Mouse (Mus musculus) urinary bladder, postnatal 36 days (tissue): ENCODE results near the gene Hivep3.

Experiments used
- DNase-seq, 2 experiments: peaks; one replicate each; pipeline ENCODE4 v3.0.0; 2022; ENCODE audit warnings: low spot score in 2 of 2, mixed read lengths in 1 of 2

Hivep3 gene

DNA sequence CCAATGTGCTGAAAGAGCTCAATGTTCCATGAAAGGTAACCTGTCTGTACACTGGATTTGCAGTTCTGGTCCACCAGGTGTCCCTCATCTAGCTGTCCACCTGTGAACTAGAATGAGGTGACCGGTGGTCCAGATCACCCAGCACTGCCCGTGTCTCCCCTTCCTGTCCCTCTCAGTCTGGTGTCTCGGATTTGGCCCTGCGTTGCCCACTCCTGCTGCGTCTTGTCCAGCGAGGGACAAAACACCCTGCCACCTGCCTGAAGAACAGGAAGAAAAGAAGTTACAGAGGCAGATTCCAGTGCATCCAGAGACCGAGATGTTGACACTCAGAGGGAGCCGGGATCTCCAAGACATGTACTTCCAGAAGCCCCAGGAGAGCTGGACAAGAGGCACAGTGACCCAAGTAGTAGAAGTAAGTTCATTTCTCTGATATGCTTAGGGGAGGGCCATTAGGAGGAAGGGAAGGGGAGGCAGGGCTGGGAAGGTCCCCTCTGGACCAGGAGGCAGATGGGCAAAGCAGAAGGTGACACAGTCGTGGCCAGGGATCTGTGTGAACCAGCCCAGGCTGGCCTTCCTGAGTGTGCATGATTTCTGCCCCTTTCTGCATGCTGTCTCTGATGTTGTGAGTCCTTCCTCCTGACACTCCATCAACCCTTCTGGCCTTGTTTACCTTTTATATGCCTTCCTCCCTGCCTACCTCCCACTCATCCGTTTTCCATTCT, 138.4 kb downstream of the Hivep3 start:
- DNase-seq = no peak

- no peak for DNase-seq
Observed at GRCm38 (mm10) chr4:119873935-119874334, 140.4 kb downstream of the Hivep3 start.

DNA sequence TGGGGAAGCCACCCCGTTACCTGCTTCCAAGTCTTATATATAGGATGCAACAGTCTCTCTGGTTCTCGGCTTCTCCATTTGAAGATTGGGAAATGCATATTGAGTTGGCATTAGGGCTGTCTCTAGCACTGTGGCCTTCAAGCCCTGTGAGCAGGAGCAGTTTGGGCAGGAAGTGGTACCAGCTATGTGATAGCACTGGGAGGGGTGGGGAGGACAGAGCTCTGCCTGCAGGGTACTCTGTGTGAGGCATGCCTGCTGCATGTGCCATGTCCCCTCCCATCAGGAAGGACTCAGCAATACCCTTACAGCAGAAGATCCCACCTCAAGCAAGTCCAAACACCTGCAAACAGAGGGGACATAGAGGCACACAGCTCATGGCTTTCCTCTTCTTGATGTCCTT, 142.0 kb downstream of the Hivep3 start:
- DNase-seq = no peak

- DNase-seq = no peak
Observed at GRCm38 (mm10) chr4:119876535-119877160, 143.1 kb downstream of the Hivep3 start.

DNA sequence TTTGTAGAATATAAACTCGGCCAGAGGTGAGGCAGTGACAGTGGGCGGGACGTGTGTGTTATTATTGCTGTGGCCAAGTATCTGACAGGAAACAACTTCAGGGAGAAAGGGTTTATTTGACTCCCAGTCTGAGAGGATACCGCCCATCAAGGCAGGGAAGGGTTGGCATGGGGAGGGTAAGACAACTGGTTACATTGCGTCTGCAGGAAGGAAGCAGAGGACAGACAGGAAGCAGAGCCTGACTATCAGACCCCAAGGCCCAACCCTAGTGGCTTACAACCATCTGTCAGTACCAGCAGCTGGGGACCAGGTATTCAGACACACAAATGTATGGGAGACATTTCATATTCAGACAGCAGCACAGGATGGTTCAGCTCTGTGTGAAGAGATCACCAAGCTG, 144.6 kb downstream of the Hivep3 start:
- DNase-seq = no peak

DNA sequence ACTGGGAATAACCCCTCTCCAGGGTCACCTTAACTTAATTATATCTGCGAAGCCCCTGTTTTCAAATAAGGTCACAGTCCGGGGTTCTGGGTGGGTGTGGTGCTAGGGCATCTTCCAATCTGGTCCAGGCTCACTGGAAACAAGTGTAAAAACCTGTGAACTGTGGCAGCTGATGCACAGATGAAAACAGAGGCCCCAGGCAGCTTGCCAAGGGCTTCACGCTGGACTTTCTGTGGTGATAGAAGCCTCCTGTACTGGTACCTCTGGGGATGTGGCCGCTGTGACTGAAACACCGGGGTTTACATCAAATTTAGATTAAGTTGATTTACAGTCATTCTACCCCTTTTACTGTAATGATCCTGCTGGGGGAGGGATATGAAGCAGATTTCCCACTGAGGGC, 146.1 kb downstream of the Hivep3 start:
- DNase-seq = no peak

DNA sequence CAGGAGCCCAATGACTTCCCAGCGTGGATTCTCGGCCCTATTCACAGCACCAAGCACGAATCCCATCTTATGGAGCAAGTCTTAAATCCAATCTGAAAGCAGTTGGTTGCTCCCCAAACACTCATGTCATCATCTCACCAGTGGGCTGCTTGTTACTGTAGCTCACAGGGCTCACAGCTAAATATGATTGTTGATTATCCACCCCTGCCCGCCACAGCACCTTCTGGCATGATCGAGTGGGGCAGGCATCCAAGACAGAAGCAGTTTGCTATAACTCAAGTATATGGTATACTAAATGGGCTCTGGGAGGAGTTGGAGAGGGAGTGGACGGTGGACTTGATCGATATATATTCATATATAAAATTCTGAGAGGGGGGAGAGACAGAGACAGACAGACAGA, 146.7 kb downstream of the Hivep3 start:
- DNase-seq = no peak

GRCm38 (mm10) chr4:119881292-119881691, 147.7 kb downstream of the Hivep3 start:
- no peak for DNase-seq

DNA sequence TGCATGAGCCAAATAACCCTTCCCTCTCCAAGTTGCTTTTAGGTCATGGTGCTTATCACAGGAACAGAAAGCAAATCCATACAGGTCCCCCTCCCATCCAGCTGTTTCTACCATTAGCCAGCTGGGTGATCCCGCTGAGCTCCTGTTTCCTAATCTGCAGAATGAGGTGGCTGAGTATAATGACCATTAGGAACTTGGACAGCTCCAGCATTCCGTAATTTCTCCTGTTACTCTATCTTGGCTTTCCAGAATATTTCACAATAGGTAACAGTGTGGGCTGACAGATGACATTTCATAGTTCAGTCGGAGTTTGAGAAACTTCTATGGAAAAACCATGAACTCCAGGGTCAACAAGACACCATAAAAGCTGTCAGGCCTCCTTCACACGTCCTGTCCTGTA, 148.8 kb downstream of the Hivep3 start:
- DNase-seq = no peak

- DNase-seq = no peak
Observed at GRCm38 (mm10) chr4:119882814-119883213, 149.2 kb downstream of the Hivep3 start.

DNA sequence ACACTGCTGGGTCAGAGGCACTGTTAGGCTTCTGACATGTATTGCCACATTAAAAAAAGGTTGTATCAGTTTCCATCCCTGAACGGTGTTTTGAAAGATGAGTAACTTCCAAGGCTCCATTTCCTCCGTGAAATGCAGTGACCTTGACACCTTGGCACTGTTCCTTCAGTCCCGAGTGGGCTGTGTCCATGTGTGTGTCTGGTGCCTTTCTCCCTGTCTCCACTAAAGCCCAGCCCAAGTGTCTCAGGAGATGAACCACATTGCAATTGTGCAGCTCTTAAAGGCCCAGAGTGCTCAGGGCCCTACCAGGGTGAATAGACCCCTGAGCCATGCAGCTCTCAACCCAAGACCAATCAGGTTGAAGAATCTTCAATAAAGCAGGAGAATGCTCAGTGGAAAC, 153.0 kb downstream of the Hivep3 start:
- DNase-seq = no peak

- DNase-seq = no peak
Observed at GRCm38 (mm10) chr4:119887523-119888177, 154.1 kb downstream of the Hivep3 start.

DNA sequence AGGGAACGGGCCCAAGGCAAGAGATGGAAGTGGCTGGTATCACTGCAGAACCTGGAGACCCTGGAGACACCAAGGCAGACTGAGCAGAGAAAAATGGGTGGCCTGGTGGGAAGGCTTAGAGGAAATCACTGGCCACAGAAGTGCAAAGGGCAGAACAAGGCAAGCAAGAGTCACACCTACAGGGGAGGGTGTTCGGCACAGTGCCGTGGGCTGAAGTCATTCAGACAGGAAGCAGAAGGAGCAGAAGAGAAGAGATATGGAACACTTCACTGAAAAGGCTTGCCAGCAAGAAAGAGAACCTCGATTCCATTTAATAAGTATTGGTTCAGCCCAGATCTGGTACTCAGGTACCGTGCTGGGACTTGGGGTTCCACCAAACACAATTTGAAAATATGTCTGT, 156.2 kb downstream of the Hivep3 start:
- no peak for DNase-seq

- no peak for DNase-seq
Observed at GRCm38 (mm10) chr4:119893255-119893779, 159.7 kb downstream of the Hivep3 start.

DNA sequence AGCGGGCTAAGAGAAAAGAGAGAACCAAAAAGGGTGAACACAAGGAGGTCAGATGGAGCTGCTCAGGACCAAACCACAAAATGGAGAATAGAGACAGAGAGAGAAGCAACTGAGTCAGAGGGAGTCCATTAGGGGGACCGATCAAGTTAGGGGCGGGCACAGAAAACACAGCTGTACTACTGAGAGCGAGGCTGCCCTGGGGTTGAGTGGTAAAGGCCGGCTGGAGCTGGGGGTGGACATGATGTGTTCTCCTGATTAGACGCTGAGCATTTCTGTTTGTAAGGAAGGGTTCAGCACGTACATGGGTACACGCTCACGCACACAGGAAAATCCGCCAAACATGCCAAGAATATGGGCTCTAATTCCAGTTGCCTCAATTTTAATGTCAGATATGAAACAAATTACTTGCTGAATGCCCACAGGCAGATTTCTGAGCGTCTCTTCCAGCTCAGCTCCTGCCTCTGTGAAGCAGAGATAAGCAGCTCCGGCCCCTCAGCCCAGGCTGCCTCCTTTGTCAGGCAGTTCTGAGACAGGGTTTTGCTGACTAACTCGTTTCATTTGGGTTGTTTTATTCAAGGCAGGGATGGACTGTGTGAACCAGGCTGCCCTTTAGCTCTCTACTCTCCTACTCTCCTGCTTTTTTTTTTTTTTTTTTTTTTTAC, 161.3 kb downstream of the Hivep3 start:
- DNase-seq = no peak

GRCm38 (mm10) chr4:119895504-119895903, 161.9 kb downstream of the Hivep3 start:
- no peak for DNase-seq

GRCm38 (mm10) chr4:119896572-119896971, 163.0 kb downstream of the Hivep3 start:
- no peak for DNase-seq

DNA sequence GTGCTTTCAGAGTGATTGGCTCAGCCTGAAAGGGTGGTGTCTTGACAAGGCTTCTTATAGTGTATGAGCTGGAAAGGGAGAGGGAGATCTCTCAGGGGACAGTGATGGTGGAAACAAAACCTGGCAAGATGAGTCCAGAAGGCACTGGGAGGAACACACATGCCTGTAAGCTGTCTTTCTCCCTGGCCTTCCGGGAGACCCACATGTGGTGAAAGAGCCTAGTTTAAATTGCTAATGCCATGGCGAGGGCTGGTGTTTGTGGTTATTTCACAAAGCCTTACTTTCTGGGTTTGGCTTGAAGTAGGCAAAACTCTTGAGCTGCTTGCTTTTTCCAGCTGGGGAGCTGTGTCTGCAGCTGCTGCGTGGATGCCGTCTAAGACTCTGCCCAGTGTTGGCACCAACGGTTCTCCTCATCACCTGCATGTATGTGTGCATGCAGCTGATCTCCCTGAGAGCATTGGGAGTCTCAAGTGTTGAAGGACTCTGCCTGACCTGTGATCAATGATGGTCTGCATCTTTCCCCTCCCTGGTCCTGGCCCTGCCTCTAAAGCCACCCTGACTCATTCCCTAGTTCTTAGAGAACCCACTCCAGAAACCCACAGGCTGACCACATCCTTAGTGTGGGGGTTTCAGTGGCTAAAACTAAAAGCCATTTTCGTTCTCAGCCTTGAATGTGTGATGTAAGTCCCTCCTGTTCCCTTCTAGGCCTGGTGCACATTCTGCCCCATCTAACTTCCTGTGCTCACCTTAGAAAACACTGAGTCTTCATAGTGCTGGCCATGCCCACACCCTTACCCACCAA, 163.7 kb downstream of the Hivep3 start:
- no peak for DNase-seq

DNA sequence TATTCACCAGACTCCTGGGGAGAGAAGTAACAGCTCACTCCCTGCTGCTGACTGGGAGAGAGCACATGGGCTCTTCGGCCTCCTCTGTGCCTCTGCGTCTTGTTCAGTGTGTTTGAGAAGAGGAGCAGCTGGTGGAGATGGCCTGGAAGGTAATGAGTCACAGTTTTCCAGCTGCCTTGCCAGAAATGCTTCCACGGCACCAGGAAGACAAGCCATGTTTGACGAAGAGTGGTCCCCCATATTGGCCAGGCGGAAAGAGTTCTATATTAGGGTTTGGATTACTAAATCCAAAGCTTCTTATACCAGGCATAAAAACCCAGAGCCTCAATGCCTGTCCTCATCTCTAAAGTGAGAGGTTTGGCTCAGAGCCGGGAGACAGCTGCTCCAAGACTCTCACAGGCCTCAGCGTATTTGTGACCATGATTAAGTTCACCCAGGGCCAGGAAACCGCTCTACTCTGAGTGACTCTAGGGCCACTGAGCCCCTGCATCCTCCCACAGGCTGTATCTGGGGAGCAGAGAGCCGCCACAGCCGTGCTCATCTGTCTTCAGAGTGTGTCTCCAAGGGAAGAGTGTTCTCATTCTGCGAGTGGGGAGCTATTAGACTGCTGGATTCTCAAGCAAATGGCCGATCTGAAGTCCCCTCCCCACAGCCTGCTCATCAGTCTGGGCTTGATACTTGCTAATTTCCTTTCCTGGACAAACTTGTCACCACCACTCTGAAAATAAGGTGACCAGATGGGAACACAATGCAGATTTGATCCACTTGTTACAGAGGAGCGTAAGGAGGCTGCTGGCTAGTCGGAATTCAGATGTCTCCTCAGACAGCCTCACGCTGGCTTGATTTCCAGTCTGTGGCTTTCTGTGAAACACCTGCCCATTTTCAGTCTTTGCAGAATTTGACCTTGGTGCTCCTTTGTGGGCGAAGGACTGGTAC, 168.2 kb downstream of the Hivep3 start:
- DNase-seq = peak; percentile 34 to 52

GRCm38 (mm10) chr4:119903328-119903727, 169.7 kb downstream of the Hivep3 start:
- no peak for DNase-seq
